In genomic region chr6:36671274-36671673, GRCm38 (mm10) we compare ENCODE assay signal across 16 mouse cellular contexts.
"Had no signal": no experiment of that assay in that cellular context is flagged by ENCODE, and none has a peak within 500 bp of the region (broad histone marks: within the 10 kb centered on the region; RNA-seq: fewer than 3 reads in every experiment).

No protein-coding gene starts in this region.

- H3K27me3 ChIP-seq: megakaryocyte, embryonic 14.5 days; midbrain, embryonic 13.5 days; midbrain, embryonic 15.5 days; neural tube, embryonic 12.5 days; stomach, embryonic 15.5 days had no signal

- H3K4me2 ChIP-seq: midbrain, embryonic 11.5 days; midbrain, embryonic 13.5 days; midbrain, embryonic 15.5 days; neural tube, embryonic 12.5 days; stomach, embryonic 15.5 days had no signal

- H3K9ac ChIP-seq: liver, embryonic 14.5 days; midbrain, embryonic 13.5 days; midbrain, embryonic 15.5 days; neural tube, embryonic 12.5 days; stomach, embryonic 15.5 days had no signal

- DNase-seq: lung, adult 18-20 months; lung, postnatal 14 days; lung, postnatal 4 days; right cerebral cortex, postnatal 14 days; thymus, adult 2 months; thymus, postnatal 25 days; thymus, postnatal 4 days had no signal

- ATAC-seq: lung, postnatal 0 days; midbrain, embryonic 13.5 days; midbrain, embryonic 15.5 days had no signal

- H3K9me3 ChIP-seq: midbrain, embryonic 13.5 days; midbrain, embryonic 15.5 days; neural tube, embryonic 12.5 days; stomach, embryonic 15.5 days had no signal

- H3K4me1 ChIP-seq: megakaryocyte, embryonic 14.5 days; midbrain, embryonic 15.5 days; neural tube, embryonic 12.5 days; stomach, embryonic 15.5 days had no signal

- H3K27ac ChIP-seq: liver, embryonic 14.5 days; midbrain, embryonic 13.5 days; midbrain, embryonic 15.5 days; neural tube, embryonic 12.5 days; stomach, embryonic 15.5 days; stomach, postnatal 0 days had no signal

- H3K36me3 ChIP-seq: midbrain, embryonic 13.5 days; midbrain, embryonic 15.5 days; neural tube, embryonic 12.5 days; stomach, embryonic 15.5 days had no signal

- H3K4me3 ChIP-seq: megakaryocyte, embryonic 14.5 days; midbrain, embryonic 13.5 days; midbrain, embryonic 15.5 days; neural tube, embryonic 12.5 days; stomach, embryonic 15.5 days had no signal
